Mouse (Mus musculus) liver, embryonic 15.5 days (tissue): ENCODE measurements around the gene Reps2. TPM values are rescaled to one million over a fixed set of nuclear protein-coding genes. Genes with fewer than 3 reads are reported as not detected.

Experiments
- ATAC-seq: fragments of 200-750 bp; cut with Nextera tagmentation; 2 replicates; pipeline ENCODE4 v1.8.0; 2017; ENCODE audit warnings: moderate number of reproducible peaks, mild to moderate bottlenecking, moderate library complexity; ENCODE audit not compliant: insufficient read depth
- H3K27ac ChIP-seq: fragments of 300-500 bp; sonication (generic); replicated peaks from 2 replicates; pipeline ENCODE4 v1.5.1; 2015; ENCODE audit warnings: mild to moderate bottlenecking, inconsistent platforms
- H3K27me3 ChIP-seq: fragments of 300-500 bp; sonication (generic); 2 replicates; pipeline ENCODE4 v1.6.1; 2015; ENCODE audit warnings: mild to moderate bottlenecking, inconsistent platforms
- H3K36me3 ChIP-seq: fragments of 300-500 bp; sonication (generic); replicated peaks from 2 replicates; pipeline ENCODE4 v1.6.1; 2015; ENCODE audit warnings: moderate library complexity, mild to moderate bottlenecking, inconsistent platforms
- H3K4me1 ChIP-seq: fragments of 300-500 bp; sonication (generic); replicated peaks from 2 replicates; pipeline ENCODE4 v1.6.1; 2015; ENCODE audit warnings: inconsistent platforms
- H3K4me2 ChIP-seq: fragments of 300-500 bp; sonication (generic); 2 replicates; pipeline ENCODE4 v1.6.1; 2015; ENCODE audit warnings: moderate library complexity, mild to moderate bottlenecking, inconsistent platforms
- H3K4me3 ChIP-seq: fragments of 300-500 bp; sonication (generic); replicated peaks from 2 replicates; pipeline ENCODE4 v1.5.1; 2015; ENCODE audit warnings: mild to moderate bottlenecking, inconsistent platforms
- H3K9ac ChIP-seq: fragments of 300-500 bp; sonication (generic); 2 replicates; pipeline ENCODE4 v1.6.1; 2015; ENCODE audit warnings: moderate library complexity, mild to moderate bottlenecking, inconsistent platforms
- H3K9me3 ChIP-seq: fragments of 300-500 bp; sonication (generic); replicated peaks from 2 replicates; pipeline ENCODE4 v1.6.1; 2016; ENCODE audit warnings: inconsistent platforms
- WGBS: fragments of 180-500 bp; shearing (Covaris S2); methylation state at CpG from one replicate; pipeline ENCODE4 v1.1.7; 2015; ENCODE audit warnings: mixed read lengths; ENCODE audit not compliant: insufficient replicate concordance; 5-methylcytosine and 5-hydroxymethylcytosine counted together
- polyA plus RNA-seq: library from polyadenylated mRNA; unstranded; fragments of >200 nt; fragmentation: Nextera tagmentation; extraction: Ambion mirVana; gene quantifications from 2 replicates; pipeline ENCODE4 v1.2.1, GENCODE M21; 2015

Gene Reps2
- polyA plus RNA-seq, 1 experiment from 2014 or later, result 0.70 TPM

- Histone ChIP-seq H3K9me3 (no peaks in the 10 kb centered on the region), H3K9ac (no peak overlapping the region), H3K27ac (no peak overlapping the region), H3K36me3 (no peaks in the 10 kb centered on the region), H3K4me2 (no peak overlapping the region), H3K4me1 (no peaks in the 10 kb centered on the region), H3K27me3 (no peaks in the 10 kb centered on the region; the same call in 1 of the 2 replicates), H3K4me3 (no peak overlapping the region)
- ATAC-seq, result no peak
- 72% methylated on average over 6 of the region's 6 CpGs for WGBS
Observed at GRCm38 (mm10) chrX:162590145-162590790, 53.2 kb downstream of the Reps2 start.

DNA sequence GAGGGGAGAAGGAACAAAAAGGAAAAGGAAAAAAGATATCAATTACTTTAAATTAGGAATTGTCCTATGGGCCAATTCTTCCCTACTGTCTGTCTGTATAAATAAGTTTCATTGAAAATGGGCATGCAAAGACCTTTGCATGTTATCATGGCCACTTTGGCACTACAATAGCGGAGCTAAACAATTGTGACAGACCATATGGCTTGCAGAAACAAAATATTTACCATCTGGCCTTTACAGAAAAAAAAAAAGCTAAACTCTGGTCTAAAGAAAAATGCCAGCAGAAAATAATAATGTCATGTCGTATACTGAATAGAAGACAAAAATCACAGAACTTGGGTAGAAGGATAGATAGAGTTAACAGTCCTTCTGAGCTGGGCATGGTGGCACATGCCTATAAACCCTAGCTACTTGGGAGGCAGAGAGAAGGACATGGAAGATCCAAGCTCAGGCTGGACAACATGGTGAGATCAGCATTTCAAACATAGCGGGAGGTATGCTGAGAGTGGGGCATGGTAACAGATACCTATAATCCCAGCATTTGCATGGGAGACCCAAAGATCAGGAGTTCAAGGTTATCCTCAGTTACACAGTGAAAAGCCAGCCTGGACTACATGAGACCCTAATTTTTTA is 54.2 kb downstream of the Reps2 start:
- no peak overlapping the region for H3K4me2 ChIP-seq
- no peaks in the 10 kb centered on the region for H3K4me1 ChIP-seq
- H3K27ac ChIP-seq, result no peak overlapping the region
- H3K4me3 ChIP-seq, result no peak overlapping the region
- H3K36me3 ChIP-seq, result no peaks in the 10 kb centered on the region
- no peak overlapping the region for H3K9ac ChIP-seq
- no peaks in the 10 kb centered on the region for H3K9me3 ChIP-seq
- WGBS, result 73% methylated on average over 3 of the region's 3 CpGs
- no peaks in the 10 kb centered on the region; the same call in 1 of the 2 replicates for H3K27me3 ChIP-seq
- no peak for ATAC-seq

- no peak overlapping the region for H3K4me2 ChIP-seq
- no peak overlapping the region for H3K27ac ChIP-seq
- H3K27me3 ChIP-seq, result no peaks in the 10 kb centered on the region
- no peaks in the 10 kb centered on the region for H3K9me3 ChIP-seq
- ATAC-seq, result no peak
- H3K4me1 ChIP-seq, result no peaks in the 10 kb centered on the region
- no peak overlapping the region for H3K4me3 ChIP-seq
- no peak overlapping the region for H3K9ac ChIP-seq
- 50% methylated on average over 3 of the region's 3 CpGs for WGBS
- no peaks in the 10 kb centered on the region for H3K36me3 ChIP-seq
Observed at GRCm38 (mm10) chrX:162584349-162584748, 59.1 kb downstream of the Reps2 start.

GRCm38 (mm10) chrX:162580521-162580920 is 62.9 kb downstream of the Reps2 start:
- no peaks in the 10 kb centered on the region for H3K4me1 ChIP-seq
- no peak overlapping the region for H3K4me2 ChIP-seq
- no peaks in the 10 kb centered on the region for H3K27me3 ChIP-seq
- H3K9me3 ChIP-seq, result no peaks in the 10 kb centered on the region
- no peaks in the 10 kb centered on the region for H3K36me3 ChIP-seq
- H3K4me3 ChIP-seq, result no peak overlapping the region
- no peak overlapping the region for H3K27ac ChIP-seq
- 60% methylated on average over 3 of the region's 3 CpGs for WGBS
- ATAC-seq, result no peak
- no peak overlapping the region for H3K9ac ChIP-seq

DNA sequence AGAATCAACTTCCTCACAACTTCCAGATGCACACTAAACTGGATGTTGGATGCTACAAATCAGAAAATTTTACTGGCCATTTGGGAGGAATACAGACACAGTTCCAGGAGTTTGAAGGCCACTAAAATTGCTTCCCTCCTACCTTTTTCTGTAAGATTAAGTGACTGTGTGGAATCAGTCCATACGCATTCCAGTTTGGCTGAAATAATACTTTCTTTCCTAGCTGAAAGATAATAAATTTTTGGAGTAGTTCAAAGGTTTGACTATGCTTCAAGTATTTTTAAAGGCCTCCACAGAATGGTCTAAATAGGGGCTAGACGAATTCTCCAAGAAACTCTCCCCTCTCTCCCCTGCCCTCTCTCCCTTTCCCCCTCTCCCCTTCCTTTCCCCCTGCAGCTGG is 75.0 kb downstream of the Reps2 start:
- no peak overlapping the region for H3K9ac ChIP-seq
- ATAC-seq, result no peak
- H3K27ac ChIP-seq, result no peak overlapping the region
- H3K27me3 ChIP-seq, result no peaks in the 10 kb centered on the region
- H3K36me3 ChIP-seq, result no peaks in the 10 kb centered on the region
- H3K4me2 ChIP-seq, result no peak overlapping the region
- no peak overlapping the region for H3K4me3 ChIP-seq
- no peaks in the 10 kb centered on the region for H3K4me1 ChIP-seq
- no peaks in the 10 kb centered on the region for H3K9me3 ChIP-seq
- WGBS, result 57% methylated on average over 2 of the region's 2 CpGs

- peaks cover 2% of the 10 kb centered on the region; the same call in 1 of the 2 replicates for H3K27me3 ChIP-seq
- no peak overlapping the region for H3K9ac ChIP-seq
- H3K4me3 ChIP-seq, result no peak overlapping the region
- H3K27ac ChIP-seq, result no peak overlapping the region
- no peaks in the 10 kb centered on the region for H3K9me3 ChIP-seq
- WGBS, result 72% methylated on average over 4 of the region's 4 CpGs
- H3K4me2 ChIP-seq, result no peak overlapping the region
- H3K4me1 ChIP-seq, result no peaks in the 10 kb centered on the region
- H3K36me3 ChIP-seq, result no peaks in the 10 kb centered on the region
- no peak for ATAC-seq
Observed at GRCm38 (mm10) chrX:162565501-162565900, 77.9 kb downstream of the Reps2 start.

DNA sequence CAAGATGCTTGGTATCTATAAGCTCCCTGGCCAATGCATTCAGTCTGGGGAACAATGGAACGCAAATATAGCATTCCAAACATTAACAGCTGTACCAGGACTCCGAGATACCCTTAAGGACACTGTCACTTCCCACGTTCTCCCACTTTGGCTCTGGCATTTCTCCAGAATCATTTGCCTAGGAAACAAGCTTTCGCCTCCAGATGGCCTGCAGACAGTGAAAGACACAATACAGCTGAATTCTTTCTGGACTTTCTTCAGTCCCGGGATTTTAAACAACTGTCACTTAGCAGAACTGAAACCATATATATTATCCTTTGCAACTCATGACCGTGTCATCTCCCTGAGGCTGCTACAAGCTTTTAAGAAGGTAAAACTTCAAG is 87.0 kb downstream of the Reps2 start:
- H3K27ac ChIP-seq, result no peak overlapping the region

GRCm38 (mm10) chrX:162555729-162556458 is 87.6 kb downstream of the Reps2 start:
- Histone ChIP-seq H3K9ac (no peak overlapping the region), H3K4me1 (no peaks in the 10 kb centered on the region), H3K36me3 (no peaks in the 10 kb centered on the region), H3K27ac (no peak overlapping the region), H3K4me2 (no peak overlapping the region), H3K9me3 (no peaks in the 10 kb centered on the region), H3K27me3 (peaks cover 7% of the 10 kb centered on the region), H3K4me3 (no peak overlapping the region)
- WGBS, result 77% methylated on average over 1 of the region's 1 CpGs
- ATAC-seq, result no peak

More for the DNA sequence above, 87.0 kb downstream of the Reps2 start:
- 66% methylated on average over 6 of the region's 6 CpGs for WGBS
- H3K9ac ChIP-seq, result no peak overlapping the region
- H3K4me3 ChIP-seq, result no peak overlapping the region
- ATAC-seq, result no peak
- no peaks in the 10 kb centered on the region for H3K4me1 ChIP-seq
- no peak overlapping the region for H3K4me2 ChIP-seq
- H3K36me3 ChIP-seq, result no peaks in the 10 kb centered on the region
- peaks cover 7% of the 10 kb centered on the region for H3K27me3 ChIP-seq
- H3K9me3 ChIP-seq, result no peaks in the 10 kb centered on the region

- 78% methylated on average over 3 of the region's 3 CpGs for WGBS
- no peaks in the 10 kb centered on the region for H3K4me1 ChIP-seq
- no peak overlapping the region for H3K27ac ChIP-seq
- peaks cover 3% of the 10 kb centered on the region; the same call in 1 of the 2 replicates for H3K27me3 ChIP-seq
- no peaks in the 10 kb centered on the region for H3K9me3 ChIP-seq
- H3K4me3 ChIP-seq, result no peak overlapping the region
- H3K9ac ChIP-seq, result no peak overlapping the region
- no peak for ATAC-seq
- H3K4me2 ChIP-seq, result no peak overlapping the region
- no peaks in the 10 kb centered on the region for H3K36me3 ChIP-seq
Observed at GRCm38 (mm10) chrX:162554513-162554912, 88.9 kb downstream of the Reps2 start.

DNA sequence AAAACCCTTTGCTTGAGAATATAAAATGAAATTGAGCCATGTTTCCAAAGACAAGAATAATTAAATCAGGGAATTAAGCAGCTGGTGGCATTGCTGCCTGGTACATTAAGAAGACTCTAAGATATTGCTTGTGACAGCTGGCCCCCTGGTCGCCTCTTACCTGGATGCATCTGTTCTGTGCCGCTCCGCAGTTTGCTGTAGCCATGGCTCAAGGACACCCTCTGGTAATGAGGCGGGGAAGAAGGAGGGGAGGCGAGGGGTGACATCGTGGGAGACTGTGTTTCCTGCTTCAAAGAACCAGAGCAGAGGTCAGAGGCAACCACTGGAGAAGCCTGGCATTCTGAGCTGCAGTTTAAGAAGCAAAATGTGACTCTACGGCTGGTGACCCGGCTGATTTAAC is 91.1 kb downstream of the Reps2 start:
- Histone ChIP-seq H3K9me3 (no peaks in the 10 kb centered on the region), H3K4me2 (no peak overlapping the region), H3K4me1 (no peaks in the 10 kb centered on the region), H3K27me3 (peaks cover 3% of the 10 kb centered on the region; the same call in 1 of the 2 replicates), H3K4me3 (no peak overlapping the region), H3K9ac (no peak overlapping the region), H3K27ac (no peak overlapping the region), H3K36me3 (no peaks in the 10 kb centered on the region)
- 45% methylated on average over 8 of the region's 8 CpGs for WGBS
- ATAC-seq, result no peak

DNA sequence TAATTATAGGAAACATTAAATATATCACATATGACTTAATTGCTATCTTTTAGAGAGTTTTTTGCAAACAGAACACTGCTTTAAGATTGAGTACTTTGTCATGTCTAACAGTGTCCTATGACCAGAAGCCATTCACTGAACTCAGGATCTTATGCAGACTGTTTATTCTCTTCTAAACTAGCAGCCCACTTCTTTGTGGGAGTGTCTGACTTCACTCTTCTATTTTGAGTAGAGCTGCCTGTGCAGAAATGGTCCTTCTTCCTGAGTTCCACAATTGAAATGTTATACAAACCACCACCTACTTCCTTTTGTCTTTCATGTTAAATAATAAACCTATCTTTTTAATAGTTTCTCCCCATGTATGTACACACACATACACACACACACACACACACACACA is 98.4 kb downstream of the Reps2 start:
- Histone ChIP-seq H3K36me3 (no peaks in the 10 kb centered on the region), H3K27ac (no peak overlapping the region), H3K4me3 (no peak overlapping the region), H3K9ac (no peak overlapping the region), H3K27me3 (no peaks in the 10 kb centered on the region), H3K9me3 (no peaks in the 10 kb centered on the region), H3K4me1 (no peaks in the 10 kb centered on the region), H3K4me2 (no peak overlapping the region)
- ATAC-seq, result no peak
